Mouse (Mus musculus) brown adipose tissue, adult 24 weeks (tissue): ENCODE data around the gene Mki67. TPM values are rescaled to one million over a fixed set of nuclear protein-coding genes. Genes with fewer than 3 reads are reported as not detected.

Source experiments
- H3K27ac ChIP-seq: fragments of 200-500 bp; replicated peaks from 2 replicates; pipeline ENCODE4 v1.5.1; 2012; ENCODE audit warnings: low read depth, mild to moderate bottlenecking, low read length
- H3K4me1 ChIP-seq: fragments of 200-500 bp; 2 replicates; pipeline ENCODE4 v1.6.1; 2012; ENCODE audit warnings: low read length, mixed read lengths; ENCODE audit not compliant: control insufficient read depth, insufficient read depth, insufficient read length
- H3K4me3 ChIP-seq: fragments of 200-500 bp; 2 replicates; pipeline ENCODE4 v1.5.1; 2012; ENCODE audit warnings: low read depth, mild to moderate bottlenecking, low read length, moderate library complexity; ENCODE audit not compliant: insufficient read depth
- polyA plus RNA-seq: library from polyadenylated mRNA; stranded (reverse); fragments of >200 nt; gene quantifications from 2 replicates; pipeline ENCODE4 v1.2.4, GENCODE M21; 2012; ENCODE audit not compliant: missing spikeins, insufficient read depth, insufficient read length

Gene Mki67
- 0.25 and 0.48 TPM in 2 replicates for polyA plus RNA-seq

DNA sequence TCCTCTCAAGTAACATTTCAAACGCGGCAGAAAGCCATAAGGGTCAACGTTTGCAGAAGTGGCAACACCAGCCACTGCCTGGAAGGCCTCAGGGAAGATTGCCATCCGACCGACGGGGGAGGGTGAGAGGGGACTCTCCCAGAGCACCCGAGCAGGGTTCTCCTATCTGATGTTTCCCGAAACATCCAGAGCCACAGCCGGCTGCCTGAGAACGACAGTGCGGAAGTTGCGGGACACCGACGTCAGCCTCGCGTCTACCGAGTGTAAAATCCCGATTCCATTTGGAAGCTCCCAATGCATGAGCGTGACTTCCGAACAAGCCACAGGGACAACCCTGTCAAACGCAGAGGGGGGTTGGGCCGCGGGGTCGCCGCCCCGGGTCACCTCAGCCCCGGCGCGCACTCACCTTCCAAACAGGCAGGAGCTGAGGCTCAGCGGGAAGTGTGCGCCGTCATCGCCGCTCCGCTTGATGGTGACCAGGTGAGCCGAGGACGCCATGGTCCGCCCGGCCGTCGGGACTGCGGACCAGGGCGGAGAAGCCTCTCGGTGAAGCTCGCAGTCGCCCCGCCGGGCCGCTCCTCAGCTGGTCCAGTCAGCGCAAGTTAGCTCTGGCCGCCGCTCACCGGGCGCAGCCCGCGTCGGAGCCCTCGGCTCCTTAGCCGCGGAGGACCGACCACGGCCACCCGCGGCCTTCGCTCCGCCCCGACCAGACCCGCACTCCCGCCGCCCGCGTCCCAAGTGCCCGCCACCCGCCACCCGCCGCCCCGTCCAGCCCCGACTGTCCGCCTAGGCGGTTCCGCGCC lies at the start of gene Mki67:
Gene Mki67, minus strand, starts transcription at position 720 of the 803 bp plus-strand sequence.
- peak within 1 kb of the TSS; percentile 70 for H3K4me3 ChIP-seq
- H3K27ac ChIP-seq = no peak within 1 kb of the TSS
- no peaks in the 10 kb centered on the region for H3K4me1 ChIP-seq

DNA sequence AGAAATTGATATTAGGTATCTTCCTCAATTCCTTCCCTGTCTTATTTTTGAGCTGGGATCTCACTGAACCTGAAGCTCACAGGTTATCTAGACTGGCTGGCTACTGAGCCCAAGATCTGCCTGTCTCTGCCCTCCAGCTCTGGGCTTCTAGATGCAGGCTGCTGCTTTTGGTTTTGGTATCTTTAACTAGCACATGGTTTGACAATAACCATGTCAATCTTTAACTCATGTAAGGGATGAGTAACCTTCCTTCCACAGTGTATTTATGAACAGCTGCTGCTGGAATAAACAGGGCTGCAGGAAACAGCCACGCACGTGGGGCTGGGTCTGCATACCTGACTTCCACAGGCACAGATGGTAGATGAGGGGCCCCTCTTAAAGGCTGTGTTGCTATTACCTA lies 47.1 kb upstream of the Mki67 start:
- no peak overlapping the region for H3K27ac ChIP-seq
- H3K4me1 ChIP-seq = no peaks in the 10 kb centered on the region
- no peak overlapping the region for H3K4me3 ChIP-seq

DNA sequence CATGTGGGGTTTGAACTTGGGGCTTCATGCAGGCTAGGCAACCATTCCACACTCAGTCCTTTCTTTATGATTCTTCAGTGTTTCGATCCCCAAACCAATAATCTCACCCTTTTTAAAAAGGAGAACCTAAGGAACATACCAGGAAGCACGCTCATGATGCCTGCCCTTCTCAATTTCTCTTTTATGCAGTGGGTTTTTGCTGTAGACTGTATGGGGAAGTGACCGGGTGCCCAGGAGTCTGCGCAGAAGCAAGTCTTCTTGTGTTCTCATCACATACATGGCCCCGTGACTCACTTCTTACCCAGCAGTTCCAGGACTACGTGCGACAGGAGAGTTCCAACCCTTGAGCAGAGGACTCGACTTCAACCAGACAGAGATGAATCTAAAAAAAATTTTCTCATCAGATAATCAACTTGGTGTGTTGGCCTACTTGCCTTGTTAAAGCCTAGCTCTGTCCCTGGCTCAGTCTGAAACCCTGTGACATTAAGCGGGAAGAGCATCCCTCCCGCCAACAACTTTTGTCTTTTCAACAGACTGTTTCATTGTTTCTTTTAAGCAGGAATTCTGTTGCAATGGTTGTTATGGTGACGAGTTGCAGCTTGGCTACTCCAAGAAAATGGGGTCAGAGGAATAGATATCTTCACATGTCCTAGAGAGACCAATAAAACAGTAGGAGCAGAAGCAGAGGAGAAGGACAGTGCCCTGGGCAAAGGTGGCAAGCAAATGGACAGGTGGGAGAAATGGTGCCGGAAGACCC lies 42.8 kb upstream of the Mki67 start:
- no peak overlapping the region for H3K4me3 ChIP-seq
- no peak overlapping the region for H3K27ac ChIP-seq
- no peaks in the 10 kb centered on the region for H3K4me1 ChIP-seq

DNA sequence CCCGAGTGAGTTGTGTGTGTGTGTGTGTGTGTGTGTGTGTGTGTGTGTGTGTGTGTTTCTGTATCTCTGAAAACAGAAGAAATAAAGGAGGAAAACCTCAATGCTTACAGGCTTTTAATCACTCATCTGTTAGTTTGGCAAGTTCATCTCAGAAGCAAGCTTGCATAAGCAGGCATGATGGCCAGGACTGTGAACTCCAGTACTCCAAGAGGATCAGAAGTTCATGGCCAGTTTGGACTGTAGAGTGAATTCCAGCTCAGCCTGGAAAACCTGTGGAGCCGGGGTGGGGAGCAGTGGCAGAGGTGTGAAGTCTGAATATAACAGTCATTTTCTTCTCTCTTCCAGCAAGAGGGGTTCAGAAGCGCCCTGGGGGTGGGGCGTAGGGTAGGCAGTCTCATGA lies 42.0 kb upstream of the Mki67 start:
- Histone ChIP-seq H3K4me3 (no peak overlapping the region), H3K27ac (no peak overlapping the region), H3K4me1 (no peaks in the 10 kb centered on the region)

DNA sequence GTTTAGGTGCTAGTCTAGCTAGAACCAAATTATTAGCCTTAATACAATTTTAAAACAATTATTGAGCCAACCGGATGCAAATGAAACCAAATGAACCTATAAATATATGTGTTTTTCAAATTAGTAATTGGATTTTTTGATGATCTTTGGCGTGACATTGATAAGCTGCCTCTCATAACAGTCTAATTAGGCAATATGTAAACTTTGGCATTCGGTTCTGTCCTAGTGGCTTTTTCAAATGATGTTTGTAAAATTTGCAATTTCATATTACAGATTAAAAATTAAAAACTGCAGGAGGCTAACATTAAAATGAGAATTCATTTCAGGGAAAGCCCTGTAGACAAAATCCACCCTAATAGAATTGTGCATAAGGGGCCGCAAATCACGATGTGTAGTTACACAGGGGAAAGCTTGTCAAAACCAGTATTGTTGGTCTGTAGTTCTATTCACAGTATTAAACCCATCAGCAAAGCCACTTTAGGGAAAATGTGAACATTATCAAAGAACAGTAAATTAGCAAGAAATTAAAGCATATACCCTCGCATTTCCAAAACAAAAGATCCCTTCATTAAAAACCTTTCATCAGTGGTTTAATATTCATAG lies 40.9 kb upstream of the Mki67 start:
- no peak overlapping the region for H3K27ac ChIP-seq
- H3K4me3 ChIP-seq = no peak overlapping the region
- no peaks in the 10 kb centered on the region for H3K4me1 ChIP-seq

DNA sequence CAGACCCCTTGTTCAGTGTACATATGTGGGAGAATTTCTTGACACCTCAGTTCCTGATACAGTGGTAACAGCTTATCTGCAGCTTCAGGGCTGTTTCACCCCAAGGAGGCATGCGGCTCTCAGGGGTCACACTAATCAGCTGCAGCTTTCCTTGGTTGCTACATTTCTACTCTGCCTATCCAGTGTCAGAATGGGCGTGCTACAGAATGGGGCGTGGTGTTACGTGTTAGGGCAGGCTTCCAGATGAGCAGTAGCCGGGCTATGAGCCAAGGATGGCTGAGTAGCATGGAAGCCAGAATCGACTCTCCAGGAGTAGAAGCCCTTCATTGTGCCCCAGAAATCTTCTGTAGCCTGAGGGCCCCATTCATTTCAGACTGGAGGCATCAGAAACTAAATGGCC lies 32.8 kb upstream of the Mki67 start:
- H3K4me1 ChIP-seq = no peaks in the 10 kb centered on the region

DNA sequence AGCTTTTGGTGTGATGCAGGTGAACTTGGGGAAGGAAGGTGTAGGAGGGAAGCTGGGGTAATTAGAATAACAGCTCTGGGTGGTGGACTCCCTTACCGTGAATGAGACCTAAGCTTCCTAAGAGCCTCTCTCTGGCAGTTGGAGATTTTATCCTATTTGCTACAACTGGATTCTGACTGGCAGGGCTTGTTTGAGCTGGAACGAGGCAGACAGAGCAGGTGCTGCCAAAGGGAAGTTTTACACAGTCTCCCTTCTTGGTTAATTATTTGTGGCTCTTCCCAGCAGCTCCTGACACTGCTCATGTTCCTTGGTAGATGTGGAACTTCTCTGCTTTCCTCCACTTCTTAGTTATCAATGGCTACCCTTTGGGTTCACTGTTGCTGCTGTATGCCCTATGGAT lies 30.9 kb upstream of the Mki67 start:
- Histone ChIP-seq H3K27ac (no peak overlapping the region), H3K4me3 (no peak overlapping the region), H3K4me1 (no peaks in the 10 kb centered on the region)

More for the DNA sequence above, 32.8 kb upstream of the Mki67 start:
- Histone ChIP-seq H3K4me3 (no peak overlapping the region), H3K27ac (no peak overlapping the region)

DNA sequence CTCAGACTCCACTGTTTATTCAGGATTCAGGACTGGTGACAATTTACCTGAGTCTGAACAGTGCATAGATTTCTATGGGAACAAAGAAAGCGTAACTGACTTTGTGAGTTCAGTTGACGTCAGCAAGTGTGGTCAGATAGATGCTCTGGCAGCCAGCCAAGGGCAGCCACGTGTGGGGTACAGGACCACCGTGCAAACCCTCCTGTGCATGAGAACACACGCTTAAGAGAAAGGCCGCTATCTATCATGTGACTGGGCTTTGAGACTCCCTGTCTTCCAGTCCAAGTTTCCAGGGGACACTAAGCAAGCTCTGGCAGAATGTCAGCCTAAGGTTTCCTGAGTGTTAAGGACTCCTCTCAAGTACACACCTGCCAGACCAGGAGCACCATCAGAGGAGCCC lies 30.4 kb upstream of the Mki67 start:
- Histone ChIP-seq H3K4me3 (no peak overlapping the region), H3K27ac (no peak overlapping the region), H3K4me1 (no peaks in the 10 kb centered on the region)

DNA sequence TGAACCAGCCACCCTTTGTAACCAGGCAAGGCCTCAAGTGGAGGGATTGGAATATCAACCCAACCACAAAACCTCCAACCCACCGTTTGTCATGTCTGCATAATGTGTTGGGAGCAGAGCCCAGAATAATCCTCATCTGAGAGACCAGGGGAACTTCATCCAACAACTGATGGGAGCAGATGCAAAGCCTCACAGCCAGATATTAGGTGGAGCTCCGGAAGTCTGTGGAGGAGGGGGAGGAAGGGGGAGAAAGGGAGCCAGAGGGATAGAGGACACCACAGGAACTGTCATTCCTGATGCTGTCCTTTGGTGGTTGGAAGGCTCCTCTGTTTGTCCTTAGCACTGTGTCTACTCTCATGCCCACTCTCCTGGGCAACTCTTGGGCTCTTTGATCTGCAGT lies 28.9 kb upstream of the Mki67 start:
- Histone ChIP-seq H3K27ac (no peak overlapping the region), H3K4me3 (no peak overlapping the region), H3K4me1 (no peaks in the 10 kb centered on the region)

DNA sequence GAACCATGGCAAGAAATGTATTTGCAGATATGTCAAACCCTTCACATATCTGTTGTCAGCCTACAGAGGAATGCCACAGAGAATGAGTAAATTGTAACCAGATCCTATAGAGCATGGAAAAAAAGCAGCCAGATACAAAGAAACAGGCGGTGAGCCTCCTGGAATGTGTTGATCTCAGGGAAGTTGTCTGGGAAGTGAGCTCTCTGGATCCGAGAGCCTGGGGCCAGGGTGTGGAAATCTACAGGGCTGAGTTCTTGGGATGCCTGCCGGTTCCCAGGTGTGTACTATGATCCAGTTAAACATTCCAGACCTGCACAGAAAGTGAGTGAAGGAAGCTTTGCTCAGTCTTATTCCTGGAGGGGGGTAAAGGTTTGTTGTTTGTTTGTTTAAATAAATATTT lies 24.3 kb upstream of the Mki67 start:
- no peak overlapping the region for H3K4me3 ChIP-seq
- no peaks in the 10 kb centered on the region for H3K4me1 ChIP-seq
- no peak overlapping the region for H3K27ac ChIP-seq

DNA sequence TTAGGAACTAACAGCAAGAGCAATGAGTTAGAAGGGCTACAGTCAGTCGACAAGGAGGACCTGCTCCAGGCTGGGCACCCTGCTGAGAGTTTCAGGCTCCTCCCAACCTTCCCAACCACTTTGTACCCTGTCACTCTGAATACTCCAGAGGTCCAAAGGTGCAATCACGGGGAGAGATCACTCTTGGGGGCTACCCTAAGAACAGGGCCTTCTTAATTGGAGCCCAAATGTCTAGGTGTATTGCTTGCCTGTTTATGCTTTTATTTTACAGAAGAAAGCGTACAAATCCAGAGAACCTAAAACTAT lies 20.4 kb upstream of the Mki67 start:
- Histone ChIP-seq H3K4me1 (no peaks in the 10 kb centered on the region), H3K4me3 (no peak overlapping the region), H3K27ac (no peak overlapping the region)

DNA sequence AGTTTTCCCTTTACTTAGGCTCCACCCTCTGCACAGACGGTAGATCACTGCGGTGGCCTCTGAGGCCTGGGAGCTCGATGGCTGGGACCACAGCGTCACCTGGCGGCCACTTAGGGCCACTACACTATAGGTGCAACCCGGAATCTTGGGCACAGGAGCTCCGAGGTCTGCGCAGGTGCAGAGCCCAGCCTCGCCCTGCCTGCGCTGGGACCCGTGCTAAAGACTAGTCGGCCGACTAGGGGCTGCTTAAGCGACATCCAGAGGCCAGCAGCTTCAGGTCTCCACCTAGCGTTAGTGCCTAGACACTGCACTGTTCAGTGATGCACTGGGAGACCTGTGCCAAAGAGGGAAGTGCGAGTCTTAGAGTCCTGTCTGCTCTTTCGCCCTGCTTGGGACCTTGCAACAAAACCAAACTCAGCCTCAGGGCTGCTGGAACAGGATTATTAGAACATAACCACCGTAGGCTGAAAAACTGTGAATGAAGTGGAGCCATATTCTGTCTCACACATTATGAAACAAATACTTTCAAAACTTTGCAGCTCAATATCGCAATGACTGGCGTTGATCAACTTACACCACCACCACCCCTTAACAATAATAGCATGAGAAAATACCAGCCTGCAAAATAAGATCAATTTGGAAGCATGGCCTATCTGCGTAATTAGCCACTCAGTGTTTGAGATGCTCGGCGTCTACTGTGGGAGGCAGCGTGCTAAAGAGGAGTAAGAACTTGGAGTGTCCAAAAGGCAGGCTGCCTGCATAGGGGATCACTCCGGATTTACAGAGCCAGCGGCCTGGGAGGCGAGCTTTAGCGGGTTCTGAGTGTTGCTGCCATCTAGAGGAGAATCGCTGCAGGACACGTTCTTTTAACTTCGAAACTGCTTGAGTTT lies 19.8 kb upstream of the Mki67 start:
- Histone ChIP-seq H3K4me1 (no peaks in the 10 kb centered on the region), H3K27ac (no peak overlapping the region), H3K4me3 (peak overlapping the region; percentile 34)

DNA sequence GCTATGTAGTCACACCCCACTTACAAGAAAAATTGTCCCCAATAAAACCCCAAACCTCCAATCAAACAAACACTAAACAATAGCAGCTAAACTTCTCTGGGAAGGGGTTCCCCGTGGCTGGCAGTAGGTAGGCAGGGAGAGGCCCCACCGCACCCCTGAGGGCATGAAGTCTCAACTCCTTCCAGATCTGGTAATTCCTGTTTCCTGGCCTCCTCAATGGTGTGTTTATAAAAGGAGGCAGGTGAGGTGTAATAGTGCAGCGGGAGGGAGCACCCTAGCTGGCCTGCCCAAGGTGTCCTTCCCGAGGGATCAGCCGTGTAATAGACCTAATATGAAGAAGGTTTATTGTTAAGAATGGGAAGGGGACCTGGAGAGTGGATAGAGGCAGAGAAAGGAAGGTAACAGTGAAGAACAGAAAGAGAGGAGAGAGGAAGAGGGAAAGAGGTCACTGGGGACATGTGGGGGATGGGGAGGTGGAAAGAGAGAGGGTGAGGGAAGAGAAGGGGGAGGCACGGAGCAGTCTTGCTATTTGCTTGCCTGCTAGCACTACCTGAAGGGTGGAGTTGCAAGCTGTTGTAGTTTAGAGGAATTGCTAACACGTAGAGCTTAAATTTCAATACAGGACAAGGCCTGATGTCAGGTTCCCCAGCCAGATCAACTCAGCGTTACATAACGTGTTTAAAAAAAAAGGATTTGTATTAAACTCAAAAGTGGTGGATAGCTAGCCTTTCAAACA lies 18.9 kb upstream of the Mki67 start:
- Histone ChIP-seq H3K4me3 (no peak overlapping the region), H3K27ac (no peak overlapping the region), H3K4me1 (no peaks in the 10 kb centered on the region)

DNA sequence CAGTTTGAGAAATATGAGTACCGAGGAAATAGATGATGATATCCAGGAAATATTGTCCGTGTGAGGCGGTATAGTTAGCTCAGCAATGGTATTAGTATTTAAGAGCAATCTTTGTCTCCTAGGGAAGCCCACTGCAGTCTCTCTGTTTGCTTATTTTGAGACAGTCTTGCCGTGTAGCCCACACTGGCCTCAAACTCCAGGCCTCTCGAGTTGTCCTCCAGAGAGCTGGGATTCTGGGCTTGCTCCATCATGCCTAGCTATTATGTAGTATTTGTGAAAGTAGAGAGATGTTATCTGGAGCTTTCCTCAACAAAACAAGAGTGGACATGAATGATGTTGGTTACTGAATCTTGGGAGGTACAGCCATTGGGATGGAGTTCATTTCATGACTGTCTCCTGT lies 18.2 kb upstream of the Mki67 start:
- H3K4me3 ChIP-seq = no peak overlapping the region
- no peaks in the 10 kb centered on the region for H3K4me1 ChIP-seq
- H3K27ac ChIP-seq = no peak overlapping the region
